Mouse (Mus musculus) midbrain, postnatal 0 days (tissue): ENCODE data around the gene Abcc8. TPM values are rescaled to one million over a fixed set of nuclear protein-coding genes. Genes with fewer than 3 reads are reported as not detected.

Source experiments
- ATAC-seq: fragments of 200-750 bp; cut with Nextera tagmentation; 2 replicates; pipeline ENCODE4 v1.8.0; 2017; ENCODE audit warnings: moderate number of reproducible peaks, mild to moderate bottlenecking, moderate TSS enrichment, moderate library complexity; ENCODE audit not compliant: low FRiP score
- DNase-seq: peaks from one replicate; pipeline ENCODE4 v3.0.0-alpha.2; 2015; ENCODE audit warnings: low spot score
- H3K27ac ChIP-seq: fragments of 300-500 bp; sonication (generic); 2 replicates; pipeline ENCODE4 v1.5.1; 2014; ENCODE audit warnings: low read depth, mild to moderate bottlenecking, low read length, mixed read lengths
- H3K27me3 ChIP-seq: fragments of 300-500 bp; sonication (generic); 2 replicates; pipeline ENCODE4 v1.6.1; 2014; ENCODE audit warnings: low read length, control low read depth, mixed read lengths; ENCODE audit not compliant: insufficient read depth
- H3K36me3 ChIP-seq: fragments of 300-500 bp; sonication (generic); 2 replicates; pipeline ENCODE4 v1.6.1; 2014; ENCODE audit warnings: low read length, control low read depth, mixed read lengths; ENCODE audit not compliant: insufficient read depth
- H3K4me1 ChIP-seq: fragments of 300-500 bp; sonication (generic); 2 replicates; pipeline ENCODE4 v1.6.1; 2014; ENCODE audit warnings: mild to moderate bottlenecking, control low read depth, antibody characterized with exemption, low read length, mixed read lengths; ENCODE audit not compliant: insufficient read depth
- H3K4me2 ChIP-seq: fragments of 300-500 bp; sonication (generic); 2 replicates; pipeline ENCODE4 v1.6.1; 2014; ENCODE audit warnings: low read depth, mild to moderate bottlenecking, low read length, mixed read lengths; ENCODE audit not compliant: poor library complexity, severe bottlenecking
- H3K4me3 ChIP-seq: fragments of 300-500 bp; sonication (generic); 2 replicates; pipeline ENCODE4 v1.5.1; 2014; ENCODE audit warnings: low read depth, mild to moderate bottlenecking, low read length, moderate library complexity
- H3K9ac ChIP-seq: fragments of 300-500 bp; sonication (generic); replicated peaks from 2 replicates; pipeline ENCODE4 v1.6.1; 2014; ENCODE audit warnings: mild to moderate bottlenecking, low read length, moderate library complexity, mixed read lengths; ENCODE audit not compliant: poor library complexity, severe bottlenecking
- H3K9me3 ChIP-seq: fragments of 300-500 bp; sonication (generic); 2 replicates; pipeline ENCODE4 v1.6.1; 2016; ENCODE audit warnings: low read length, control low read depth
- CTCF ChIP-seq: IDR thresholded peaks from 2 replicates; pipeline ENCODE4 v1.5.1; 2016; ENCODE audit warnings: antibody characterized with exemption, mild to moderate bottlenecking
- WGBS: fragments of 180-500 bp; shearing (Covaris S2); extraction: QIAGEN DNeasy Blood & Tissue Kit; methylation state at CpG from one replicate; pipeline ENCODE4 v1.1.7; 2014; 5-methylcytosine and 5-hydroxymethylcytosine counted together
- polyA plus RNA-seq: library from polyadenylated mRNA; unstranded; fragments of >200 nt; fragmentation: Nextera tagmentation; extraction: Ambion mirVana; gene quantifications from 2 replicates; pipeline ENCODE4 v1.2.1, GENCODE M21; 2015
- total RNA-seq: library from RNA; depleted of rRNA; stranded (reverse); fragments of >200 nt; gene quantifications from 2 replicates; pipeline ENCODE4 v1.2.3, GENCODE M21; 2014

The Abcc8 gene
- total and polyA plus RNA-seq, 2 experiments from 2014 or later = 9.6 to 18.7 TPM

- no peak overlapping the region for H3K4me2 ChIP-seq
- no peaks in the 10 kb centered on the region for H3K9me3 ChIP-seq
- no peaks in the 10 kb centered on the region for H3K36me3 ChIP-seq
- WGBS = 63% methylated on average over 10 of the region's 10 CpGs
- H3K9ac ChIP-seq = no peak overlapping the region
- TF ChIP-seq CTCF = no peak
- DNase-seq (peak; percentile 64), ATAC-seq (no peak)
- no peaks in the 10 kb centered on the region for H3K27me3 ChIP-seq
- no peak overlapping the region for H3K27ac ChIP-seq
- H3K4me3 ChIP-seq = no peak overlapping the region
- no peaks in the 10 kb centered on the region for H3K4me1 ChIP-seq
Observed at GRCm38 (mm10) chr7:46116118-46116581, 63.7 kb downstream of the Abcc8 start.

GRCm38 (mm10) chr7:46113435-46113834 lies 66.4 kb downstream of the Abcc8 start:
- no peaks in the 10 kb centered on the region for H3K4me1 ChIP-seq
- 0 out of 2 replicates have a peak, but pooled peaks have one; percentile 31 for ATAC-seq

DNA sequence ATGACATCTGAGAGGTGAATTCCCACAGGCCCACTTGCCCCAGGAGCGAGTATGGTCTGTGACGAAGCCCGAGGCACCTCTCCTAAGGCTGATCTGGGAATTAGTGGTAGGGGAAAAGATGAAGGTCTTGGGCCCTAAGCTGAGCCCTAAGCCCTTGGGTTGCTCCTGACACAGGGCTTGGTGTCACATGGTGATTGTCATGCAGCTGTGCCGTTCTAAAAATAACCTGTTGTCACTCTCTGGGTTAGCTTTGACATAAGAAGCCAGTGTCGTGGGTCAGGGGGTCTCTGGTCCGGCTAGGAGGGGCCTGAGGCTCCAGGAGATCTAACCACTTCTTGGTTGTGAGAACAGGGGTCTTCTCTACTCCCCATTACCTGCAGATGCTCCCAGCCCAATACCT lies 67.9 kb downstream of the Abcc8 start:
- no peak for TF ChIP-seq CTCF
- ATAC-seq = no peak
- WGBS = 80% methylated on average over 6 of the region's 6 CpGs

More at GRCm38 (mm10) chr7:46113435-46113834, 66.4 kb downstream of the Abcc8 start:
- 61% methylated on average over 3 of the region's 3 CpGs for WGBS
- DNase-seq = peak; percentile 59
- Histone ChIP-seq H3K27ac (no peak overlapping the region), H3K27me3 (no peaks in the 10 kb centered on the region), H3K36me3 (no peaks in the 10 kb centered on the region), H3K9me3 (no peaks in the 10 kb centered on the region), H3K4me2 (no peak overlapping the region), H3K4me3 (no peak overlapping the region), H3K9ac (no peak overlapping the region)
- no peak for TF ChIP-seq CTCF

GRCm38 (mm10) chr7:46111212-46111817 lies 68.5 kb downstream of the Abcc8 start:
- Histone ChIP-seq H3K9me3 (no peaks in the 10 kb centered on the region), H3K27ac (no peak overlapping the region), H3K4me3 (no peak overlapping the region), H3K4me2 (no peak overlapping the region), H3K36me3 (peaks cover 4% of the 10 kb centered on the region; the same call in 1 of the 2 replicates), H3K4me1 (no peaks in the 10 kb centered on the region), H3K27me3 (no peaks in the 10 kb centered on the region), H3K9ac (no peak overlapping the region)
- no peak for DNase-seq
- no peak for TF ChIP-seq CTCF
- 86% methylated on average over 15 of the region's 15 CpGs for WGBS
- ATAC-seq = no peak

More for the DNA sequence above, 67.9 kb downstream of the Abcc8 start:
- no peaks in the 10 kb centered on the region for H3K9me3 ChIP-seq
- no peaks in the 10 kb centered on the region for H3K36me3 ChIP-seq
- no peak overlapping the region for H3K4me3 ChIP-seq
- H3K4me1 ChIP-seq = no peaks in the 10 kb centered on the region
- no peaks in the 10 kb centered on the region for H3K27me3 ChIP-seq
- no peak for DNase-seq
- H3K4me2 ChIP-seq = no peak overlapping the region
- H3K9ac ChIP-seq = no peak overlapping the region
- H3K27ac ChIP-seq = no peak overlapping the region

GRCm38 (mm10) chr7:46110079-46110478 lies 69.8 kb downstream of the Abcc8 start:
- Histone ChIP-seq H3K9me3 (no peaks in the 10 kb centered on the region), H3K36me3 (peaks cover 4% of the 10 kb centered on the region; the same call in 1 of the 2 replicates), H3K9ac (no peak overlapping the region), H3K4me3 (no peak overlapping the region), H3K27me3 (no peaks in the 10 kb centered on the region), H3K27ac (no peak overlapping the region), H3K4me1 (no peaks in the 10 kb centered on the region), H3K4me2 (no peak overlapping the region)
- WGBS = 56% methylated on average over 3 of the region's 3 CpGs
- ATAC-seq (no peak), DNase-seq (no peak)
- TF ChIP-seq CTCF = no peak

GRCm38 (mm10) chr7:46105484-46105883 lies 74.3 kb downstream of the Abcc8 start:
- Histone ChIP-seq H3K36me3 (peaks cover 4% of the 10 kb centered on the region; the same call in 1 of the 2 replicates), H3K9ac (no peak overlapping the region), H3K9me3 (no peaks in the 10 kb centered on the region), H3K27ac (no peak overlapping the region), H3K4me3 (no peak overlapping the region), H3K4me2 (no peak overlapping the region), H3K4me1 (no peaks in the 10 kb centered on the region), H3K27me3 (no peaks in the 10 kb centered on the region)
- ATAC-seq (no peak), DNase-seq (no peak)
- no peak for TF ChIP-seq CTCF
- 90% methylated on average over 7 of the region's 7 CpGs for WGBS
